Mouse (Mus musculus) ES-Bruce4 (cell line): ENCODE measurements around the gene Chpf2. TPM values are rescaled to one million over a fixed set of nuclear protein-coding genes. Genes with fewer than 3 reads are reported as not detected.

Experiments used
- H3K27ac ChIP-seq: 2 replicates; pipeline ENCODE4 v1.5.1; 2012; ENCODE audit warnings: low read length, inconsistent platforms; ENCODE audit not compliant: insufficient read depth
- H3K27me3 ChIP-seq: 2 replicates; pipeline ENCODE4 v1.6.1; 2012; ENCODE audit warnings: mild to moderate bottlenecking, low read length, inconsistent platforms; ENCODE audit not compliant: control insufficient read depth, poor library complexity, insufficient read depth, severe bottlenecking
- H3K36me3 ChIP-seq: 2 replicates; pipeline ENCODE4 v1.6.1; 2012; ENCODE audit warnings: inconsistent platforms, mild to moderate bottlenecking, low read length, moderate library complexity; ENCODE audit not compliant: control insufficient read depth, poor library complexity, insufficient read depth, severe bottlenecking
- H3K4me1 ChIP-seq: one replicate; pipeline ENCODE4 v1.8.1; 2011; ENCODE audit warnings: low read length; ENCODE audit not compliant: control insufficient read depth, insufficient read depth
- H3K4me3 ChIP-seq: 2 replicates; pipeline ENCODE4 v1.5.1; 2011; ENCODE audit warnings: low read depth, mild to moderate bottlenecking, low read length
- H3K9ac ChIP-seq: 2 replicates; pipeline ENCODE4 v1.6.1; 2012; ENCODE audit warnings: low read depth, mild to moderate bottlenecking, inconsistent platforms; ENCODE audit not compliant: poor library complexity, severe bottlenecking
- H3K9me3 ChIP-seq: replicated peaks from 2 replicates; pipeline ENCODE4 v1.6.1; 2012; ENCODE audit warnings: mild to moderate bottlenecking, low read length, inconsistent platforms; ENCODE audit not compliant: control insufficient read depth, poor library complexity, insufficient read depth, severe bottlenecking
- CTCF ChIP-seq: IDR thresholded peaks from one replicate; pipeline ENCODE4 v1.8.1; 2011; ENCODE audit warnings: low read depth, low read length
- EP300 ChIP-seq: IDR thresholded peaks from 2 replicates; pipeline ENCODE4 v1.6.1; 2011; ENCODE audit warnings: low read depth, low read length; ENCODE audit not compliant: insufficient read depth
- POLR2A ChIP-seq: IDR thresholded peaks from one replicate; pipeline ENCODE4 v1.8.1; 2011; ENCODE audit warnings: low read length; ENCODE audit not compliant: insufficient read depth
- polyA plus RNA-seq: library from polyadenylated mRNA; stranded (reverse); fragments of >200 nt; gene quantifications from 2 replicates; pipeline ENCODE4 v1.2.4, GENCODE M21; 2011; ENCODE audit warnings: low read depth; ENCODE audit not compliant: missing spikeins, insufficient read depth, insufficient read length

Gene Chpf2
- polyA plus RNA-seq, 1 experiment: 8.3 TPM

GRCm38 (mm10) chr5:24597901-24598569 lies 11.5 kb downstream of the Chpf2 start:
- Histone ChIP-seq H3K36me3 (no peaks in the 10 kb centered on the region), H3K27me3 (peaks cover 12% of the 10 kb centered on the region), H3K4me1 (no peaks in the 10 kb centered on the region), H3K9ac (peak overlapping the region; percentile 68), H3K27ac (no peak overlapping the region), H3K9me3 (no peaks in the 10 kb centered on the region), H3K4me3 (peak overlapping the region; percentile 76)
- TF ChIP-seq EP300 (no peak), POLR2A (no peak), CTCF (no peak)

- Histone ChIP-seq H3K36me3 (no peaks in the 10 kb centered on the region), H3K27me3 (peaks cover 12% of the 10 kb centered on the region), H3K4me3 (peak overlapping the region; percentile 76), H3K27ac (no peak overlapping the region), H3K9ac (peak overlapping the region; percentile 68), H3K4me1 (no peaks in the 10 kb centered on the region), H3K9me3 (no peaks in the 10 kb centered on the region)
- TF ChIP-seq CTCF: peak; percentile 43
- no peak for TF ChIP-seq POLR2A
- TF ChIP-seq EP300: no peak
These were observed 12.0 kb downstream of the Chpf2 start for GRCm38 (mm10) chr5:24598570-24599006.

GRCm38 (mm10) chr5:24599137-24599536 lies 12.6 kb downstream of the Chpf2 start:
- Histone ChIP-seq H3K27me3 (peaks cover 12% of the 10 kb centered on the region), H3K27ac (no peak overlapping the region)
- no peak for TF ChIP-seq CTCF
- TF ChIP-seq EP300: peak; percentile 73; the same call in 1 of the 2 replicates

GRCm38 (mm10) chr5:24600236-24600635 lies 13.7 kb downstream of the Chpf2 start:
- H3K4me3 ChIP-seq: no peak overlapping the region
- peaks cover 12% of the 10 kb centered on the region for H3K27me3 ChIP-seq
- no peaks in the 10 kb centered on the region for H3K4me1 ChIP-seq
- H3K36me3 ChIP-seq: no peaks in the 10 kb centered on the region
- no peak overlapping the region for H3K9ac ChIP-seq
- no peaks in the 10 kb centered on the region for H3K9me3 ChIP-seq
- no peak for TF ChIP-seq CTCF
- H3K27ac ChIP-seq: no peak overlapping the region

More at GRCm38 (mm10) chr5:24599137-24599536, 12.6 kb downstream of the Chpf2 start:
- H3K4me3 ChIP-seq: peak overlapping the region; percentile 41
- no peaks in the 10 kb centered on the region for H3K36me3 ChIP-seq
- no peaks in the 10 kb centered on the region for H3K4me1 ChIP-seq
- H3K9me3 ChIP-seq: no peaks in the 10 kb centered on the region
- H3K9ac ChIP-seq: peak overlapping the region; percentile 68; the same call in 1 of the 2 replicates

- Histone ChIP-seq H3K27ac (no peak overlapping the region), H3K4me1 (no peaks in the 10 kb centered on the region)
These were observed 14.7 kb downstream of the Chpf2 start for GRCm38 (mm10) chr5:24601071-24601835.

More at GRCm38 (mm10) chr5:24601071-24601835, 14.7 kb downstream of the Chpf2 start:
- H3K9ac ChIP-seq: peak overlapping the region; percentile 85
- H3K27me3 ChIP-seq: peaks cover 12% of the 10 kb centered on the region
- H3K36me3 ChIP-seq: no peaks in the 10 kb centered on the region
- peak overlapping the region; percentile 58 for H3K4me3 ChIP-seq
- no peak for TF ChIP-seq CTCF
- no peak for TF ChIP-seq POLR2A
- TF ChIP-seq EP300: no peak
- H3K9me3 ChIP-seq: no peaks in the 10 kb centered on the region
